Mouse (Mus musculus): ENCODE results near the gene Otop2.

Otop2 gene

GRCm38 (mm10) chr11:115345515-115345914 is 38.6 kb downstream of the Otop2 start:
- DNase-seq (ENCODE audit: low read depth, low spot score) = no peak

DNA sequence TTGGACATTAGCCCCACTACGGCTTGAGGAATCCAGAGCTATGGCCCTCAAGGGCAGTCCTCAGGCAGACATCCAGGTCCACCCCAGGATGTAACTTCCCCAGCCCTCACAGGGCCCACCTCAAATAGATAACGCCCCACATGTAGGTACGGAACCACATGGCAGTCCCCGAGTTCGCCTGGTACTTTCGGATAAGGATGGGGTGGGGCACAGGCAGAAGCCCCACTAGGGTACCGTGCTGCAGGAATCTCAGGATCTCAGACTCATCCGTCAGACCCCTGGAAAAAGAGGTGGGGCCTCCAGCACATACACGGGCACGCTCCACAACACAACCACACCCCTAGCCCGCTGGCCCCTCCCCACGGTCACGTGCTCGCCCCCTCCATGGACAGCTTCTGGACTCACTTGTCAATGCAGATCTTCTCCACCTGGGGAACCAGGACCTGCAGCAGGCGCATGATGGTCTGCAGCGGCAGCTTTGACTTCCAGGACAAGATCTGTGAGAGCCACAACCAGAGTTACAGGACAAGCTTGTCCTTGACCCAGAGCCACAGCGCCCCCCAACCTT is 41.8 kb downstream of the Otop2 start:
- peak; percentile 65 for DNase-seq (ENCODE audit: low read depth, low spot score)

DNA sequence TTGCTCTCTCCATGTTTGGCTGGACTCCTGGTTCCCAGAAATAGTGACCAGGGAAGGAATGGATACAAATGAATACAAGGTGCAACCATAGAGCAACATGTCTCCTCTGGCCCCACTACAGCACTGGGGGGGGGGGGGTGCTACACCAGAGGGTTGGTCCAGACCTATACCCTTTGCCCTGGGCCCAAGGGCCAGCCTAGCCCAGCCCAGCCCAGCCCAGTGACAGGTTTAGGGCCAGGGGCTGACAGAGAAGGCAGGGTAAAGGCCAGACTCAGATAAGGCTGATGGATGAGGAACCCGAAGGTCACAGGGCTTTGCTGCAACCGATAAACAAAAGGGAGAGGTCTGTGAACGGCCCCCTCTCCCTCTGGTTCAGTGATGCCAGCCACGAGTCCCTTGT is 43.0 kb downstream of the Otop2 start:
- no peak for DNase-seq (ENCODE audit: low read depth, low spot score)

DNA sequence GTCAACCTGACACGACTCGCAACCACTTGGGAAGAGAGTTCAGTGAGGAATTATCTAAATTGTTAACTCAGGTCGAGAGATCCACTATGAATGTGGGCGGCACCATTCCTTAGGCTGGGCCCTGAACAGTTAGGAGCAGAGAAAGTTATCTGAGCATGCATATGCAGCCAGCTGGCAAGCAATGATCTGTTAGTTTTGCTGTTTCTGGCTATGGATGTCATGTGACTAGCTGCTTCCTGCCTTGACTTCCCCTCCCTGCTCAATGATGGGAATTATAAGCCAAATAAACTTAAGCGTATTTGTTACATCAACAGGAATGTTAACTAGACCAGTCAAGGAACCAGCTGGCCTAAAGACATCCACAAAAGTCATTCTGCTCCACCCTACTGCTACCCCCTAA is 46.4 kb downstream of the Otop2 start:
- DNase-seq (ENCODE audit: low read depth, low spot score) = no peak

DNA sequence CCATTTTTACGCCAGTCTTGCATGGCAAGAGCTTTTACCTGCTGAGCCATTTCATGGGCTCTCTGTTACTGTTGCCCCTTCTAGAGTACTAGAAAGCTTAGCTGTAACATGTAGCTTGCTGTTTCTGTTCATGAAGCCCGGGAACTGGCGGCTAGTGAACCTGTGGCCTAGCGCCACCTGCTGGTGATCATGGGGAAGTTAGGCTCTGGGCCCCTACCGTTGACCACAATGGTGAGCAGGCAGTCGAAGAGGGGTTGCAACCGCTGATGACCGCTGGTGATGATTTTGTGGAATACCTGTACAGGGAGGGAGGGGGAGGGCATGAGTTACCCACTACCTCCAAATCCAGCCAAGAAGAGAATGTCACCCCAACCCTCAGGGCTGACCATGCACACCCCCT is 47.2 kb downstream of the Otop2 start:
- peak; percentile 72 for DNase-seq (ENCODE audit: low read depth, low spot score)

- DNase-seq (ENCODE audit: low read depth, low spot score) = peak; percentile 71
Observed at GRCm38 (mm10) chr11:115358468-115358867, 51.5 kb downstream of the Otop2 start.

DNA sequence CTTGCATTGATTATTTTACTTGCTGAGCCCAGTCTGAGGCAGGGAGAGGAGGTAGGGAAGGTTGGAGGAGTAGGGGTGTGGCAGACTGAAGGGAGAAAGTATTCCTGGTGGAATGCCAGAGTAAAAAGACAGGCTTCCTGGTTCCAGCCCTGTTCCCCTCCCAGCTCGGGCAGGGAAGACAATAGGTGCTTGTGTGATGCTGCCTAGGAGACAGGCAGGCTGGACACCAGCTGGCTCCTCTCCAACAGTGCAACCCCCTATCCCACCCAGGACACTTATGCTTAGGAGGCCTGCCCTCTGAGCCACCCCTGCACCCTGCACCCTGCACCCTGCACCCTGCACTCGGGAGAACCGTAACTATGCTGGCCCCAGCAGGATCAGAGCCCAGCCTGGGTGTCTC is 52.3 kb downstream of the Otop2 start:
- DNase-seq (ENCODE audit: low read depth, low spot score) = peak; percentile 65

GRCm38 (mm10) chr11:115359726-115360125 is 52.8 kb downstream of the Otop2 start:
- DNase-seq (ENCODE audit: low read depth, low spot score) = no peak

GRCm38 (mm10) chr11:115364136-115364535 is 57.2 kb downstream of the Otop2 start:
- no peak for DNase-seq (ENCODE audit: low read depth, low spot score)

DNA sequence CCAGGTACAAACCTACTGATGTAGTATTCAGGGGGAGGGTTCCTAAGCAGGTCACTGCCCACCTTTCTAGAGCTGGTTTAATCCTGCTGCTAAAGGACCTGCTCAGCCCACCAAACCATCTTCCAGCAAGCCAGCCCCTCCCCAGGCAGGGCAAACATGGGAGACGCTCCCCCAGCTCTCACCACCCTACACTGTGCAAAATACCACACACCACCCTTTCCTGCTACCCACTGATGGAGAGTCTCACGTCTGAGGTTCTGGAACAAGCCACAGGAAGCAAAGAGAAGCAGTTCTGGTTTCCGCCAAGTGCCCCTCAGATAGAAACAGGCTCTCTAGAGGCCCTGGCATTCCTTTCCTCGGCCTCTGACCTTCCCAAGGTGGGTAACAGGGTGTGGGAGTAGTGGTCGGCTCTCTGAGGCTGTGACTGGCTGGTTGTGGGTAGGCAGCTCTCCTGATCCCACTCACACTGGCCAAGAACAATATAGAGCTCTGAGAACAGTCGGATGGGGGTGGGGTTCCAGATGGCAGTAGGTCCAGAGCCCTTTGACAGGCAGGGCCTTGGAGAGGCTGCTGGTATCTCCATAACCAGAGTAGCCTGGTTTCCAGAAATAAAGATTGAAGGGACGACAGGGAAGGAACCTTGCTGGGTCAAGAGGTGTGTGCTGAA is 59.2 kb downstream of the Otop2 start:
- DNase-seq (ENCODE audit: low read depth, low spot score) = no peak

DNA sequence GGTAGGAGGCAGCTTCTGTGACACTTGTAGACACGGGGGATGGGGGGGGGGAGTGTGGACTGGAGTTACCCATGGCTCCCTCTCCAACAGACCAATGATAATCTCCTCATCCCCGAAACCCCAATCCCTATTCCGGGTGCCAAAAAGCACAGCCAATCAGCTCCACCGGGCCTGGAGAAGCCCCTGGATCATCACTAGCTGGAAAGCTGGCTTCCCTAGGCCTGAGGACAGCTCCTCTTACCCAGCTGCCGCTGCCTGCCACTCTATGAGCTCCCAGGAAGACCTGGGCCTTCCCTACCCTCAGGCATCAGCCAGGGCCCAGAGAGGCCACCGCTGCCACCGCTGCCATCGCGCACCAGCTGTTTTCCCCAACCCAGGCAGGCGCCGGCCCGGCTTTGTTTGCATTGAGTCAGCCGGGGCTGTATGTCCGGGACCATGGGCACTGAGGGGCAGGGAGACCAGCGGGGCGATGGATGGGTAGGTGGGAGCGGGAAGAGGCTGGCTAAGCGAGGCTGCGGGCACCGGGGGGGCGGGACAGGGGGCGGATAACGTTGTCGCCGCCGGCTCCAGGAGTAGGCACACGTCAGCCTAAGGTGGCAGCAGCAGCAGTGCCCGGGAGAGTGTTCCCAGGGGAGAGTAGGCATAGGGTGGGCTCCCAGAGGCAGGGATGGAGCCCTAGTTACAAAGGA is 59.9 kb downstream of the Otop2 start:
- no peak for DNase-seq (ENCODE audit: low read depth, low spot score)

- peak; percentile 75 for DNase-seq (ENCODE audit: low read depth, low spot score)
Observed at GRCm38 (mm10) chr11:115367395-115367944, 60.5 kb downstream of the Otop2 start, which contains the start of gene Hid1. Hid1 (minus strand) TSS chr11:115367756.

DNA sequence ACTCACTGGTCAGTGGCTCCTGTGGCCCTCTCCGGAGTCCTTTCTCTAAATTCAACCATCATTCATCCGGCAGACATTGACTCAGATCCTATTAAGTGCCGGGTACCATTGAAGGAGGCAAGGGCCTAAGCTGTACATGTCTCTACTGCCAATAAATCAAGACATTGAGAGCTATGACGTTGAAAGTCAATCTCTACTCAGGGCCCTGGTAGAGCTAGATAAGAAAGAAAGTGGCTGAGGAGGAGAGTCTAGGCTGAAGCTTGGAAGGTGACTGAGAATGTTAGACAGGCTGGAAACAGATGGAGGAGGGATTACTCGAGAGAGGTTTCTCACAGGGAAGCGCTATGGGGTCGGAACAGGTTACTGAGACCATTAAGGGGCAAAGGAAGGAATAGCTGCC is 63.4 kb downstream of the Otop2 start:
- DNase-seq (ENCODE audit: low read depth, low spot score) = no peak

GRCm38 (mm10) chr11:115371354-115371753 is 64.4 kb downstream of the Otop2 start:
- no peak for DNase-seq (ENCODE audit: low read depth, low spot score)

GRCm38 (mm10) chr11:115372015-115372414 is 65.1 kb downstream of the Otop2 start:
- no peak for DNase-seq (ENCODE audit: low read depth, low spot score)

- no peak for DNase-seq (ENCODE audit: low read depth, low spot score)
Observed at GRCm38 (mm10) chr11:115372737-115373136, 65.8 kb downstream of the Otop2 start.

DNA sequence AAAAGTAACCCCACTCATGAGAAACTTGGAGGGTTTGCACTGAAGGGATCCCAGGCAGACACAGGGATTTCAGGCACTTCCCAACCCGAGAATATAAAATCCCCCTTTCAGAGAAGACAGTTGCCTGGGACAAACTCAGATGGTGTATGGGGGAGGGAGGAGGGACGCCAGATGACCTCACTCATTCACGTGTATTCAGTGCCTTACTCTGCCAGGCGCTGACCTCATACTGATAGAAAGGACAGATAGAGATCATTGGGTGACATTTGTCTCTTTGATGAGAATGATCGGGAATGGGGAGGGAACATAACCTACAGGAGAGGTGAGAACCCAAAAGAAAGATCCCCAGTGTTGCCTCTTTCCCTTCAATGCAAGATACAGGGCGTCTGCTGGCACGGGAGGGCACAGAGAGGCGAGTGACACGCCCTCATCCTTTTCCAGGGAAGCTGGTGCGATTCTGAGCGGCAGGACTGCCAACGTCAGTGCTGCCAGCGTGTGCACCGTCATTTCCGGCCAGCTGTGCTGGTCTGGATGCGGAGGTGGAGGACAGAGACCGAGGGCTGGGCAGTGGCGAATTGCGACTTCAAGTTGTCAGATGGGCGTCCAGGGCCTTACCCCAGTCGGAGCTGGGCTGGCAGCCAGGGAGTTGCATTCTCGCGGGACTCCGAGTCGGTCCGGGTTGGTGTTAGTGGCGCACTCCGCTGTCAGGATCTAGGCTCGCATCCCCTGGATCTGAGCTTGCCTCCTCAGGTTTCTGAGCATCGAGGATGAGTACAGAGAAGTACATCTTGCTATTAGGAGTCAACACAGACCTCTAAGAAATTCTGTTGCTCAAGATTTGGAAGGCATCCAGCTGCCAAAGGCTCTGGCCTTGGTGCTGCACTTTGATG is 67.1 kb downstream of the Otop2 start:
- DNase-seq (ENCODE audit: low read depth, low spot score) = no peak

DNA sequence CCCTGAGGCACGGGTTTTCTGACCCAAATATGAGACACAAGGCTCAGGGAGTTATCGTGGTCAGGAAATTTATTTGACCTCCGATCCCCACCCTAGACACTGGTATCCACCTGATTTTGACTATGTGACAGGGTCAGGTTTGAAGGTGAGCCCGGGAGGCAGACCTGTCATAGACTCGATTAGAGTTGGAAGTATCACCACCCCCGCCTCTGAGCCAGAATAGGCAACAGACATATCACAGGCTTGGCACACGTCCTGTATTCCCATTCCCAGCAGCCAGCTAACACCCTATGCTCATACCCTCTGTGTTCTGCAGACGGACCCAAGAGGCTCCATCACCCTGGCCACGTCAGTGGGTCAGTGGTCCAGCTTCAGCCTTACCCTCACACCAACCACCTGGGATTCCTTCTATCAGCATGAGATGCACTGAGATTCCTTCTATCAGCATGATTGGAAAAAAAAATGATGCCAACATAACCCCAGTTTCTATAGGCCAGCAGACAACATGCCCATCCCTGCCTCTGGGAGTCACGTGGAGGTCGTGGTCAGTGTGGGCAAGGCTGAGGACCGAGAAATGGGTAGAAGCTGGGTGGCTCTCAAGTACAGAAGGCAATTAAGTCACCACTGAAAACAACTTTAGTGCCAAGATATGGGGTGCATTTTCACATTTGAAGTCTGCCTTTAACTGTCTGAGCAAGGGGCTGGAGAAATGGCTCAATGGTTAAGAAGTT is 67.9 kb downstream of the Otop2 start:
- no peak for DNase-seq (ENCODE audit: low read depth, low spot score)

- no peak for DNase-seq (ENCODE audit: low read depth, low spot score)
Observed at GRCm38 (mm10) chr11:115376722-115377121, 69.8 kb downstream of the Otop2 start.

GRCm38 (mm10) chr11:115377254-115377653 is 70.3 kb downstream of the Otop2 start:
- no peak for DNase-seq (ENCODE audit: low read depth, low spot score)

GRCm38 (mm10) chr11:115377854-115378253 is 70.9 kb downstream of the Otop2 start:
- DNase-seq (ENCODE audit: low read depth, low spot score) = peak; percentile 48
